Mouse (Mus musculus) brain, embryonic 14.5 days (tissue): ENCODE results near the gene Zdhhc1.

Experiments used
- CTCF ChIP-seq: fragments of 200-500 bp; IDR thresholded peaks from 2 replicates; pipeline ENCODE4 v1.5.1; 2012; ENCODE audit warnings: inconsistent platforms, mild to moderate bottlenecking, moderate library complexity, borderline replicate concordance; ENCODE audit not compliant: insufficient read depth, insufficient read length; ENCODE audit errors: extremely low read depth
- POLR2A ChIP-seq: fragments of 200-500 bp; IDR thresholded peaks from 2 replicates; pipeline ENCODE4 v1.6.1; 2012; ENCODE audit warnings: mild to moderate bottlenecking, inconsistent platforms, borderline replicate concordance; ENCODE audit not compliant: poor library complexity, insufficient read depth, insufficient read length, severe bottlenecking; ENCODE audit errors: extremely low read depth

GRCm38 (mm10) chr8:105474680-105475079 lies 22.0 kb downstream of the Zdhhc1 start:
- TF ChIP-seq CTCF (no peak), POLR2A (no peak)
